Comparison of ENCODE assay signal across 16 mouse cellular contexts in the genomic region with DNA sequence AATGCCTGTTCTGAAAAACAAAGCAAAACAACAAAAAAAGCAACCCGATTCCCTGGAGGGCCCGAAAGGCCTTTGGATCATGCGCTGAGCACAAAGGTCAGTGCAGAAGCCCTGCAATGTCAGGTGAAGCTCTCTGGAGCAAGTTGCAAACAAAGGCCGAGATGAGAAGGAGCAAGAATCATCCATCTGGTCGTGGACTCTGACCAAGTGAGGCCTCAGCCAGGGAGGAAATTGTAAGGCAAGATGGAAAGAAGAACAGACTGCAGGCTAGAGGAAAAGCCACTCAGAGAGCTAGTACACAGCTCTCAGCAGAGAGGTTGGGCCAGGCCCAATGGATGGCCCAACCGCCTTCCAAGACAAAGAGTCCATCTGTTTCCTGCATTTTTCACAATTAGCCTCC. TPM values are rescaled to one million over a fixed set of nuclear protein-coding genes. Genes with fewer than 3 reads are reported as not detected.
DNase-seq lines count a peak whose midpoint lies in the region; ATAC-seq lines count a peak whose summit lies in the region.
"Had no signal": no experiment of that assay in that cellular context is flagged by ENCODE, and none has a peak within 500 bp of the region (broad histone marks: within the 10 kb centered on the region; RNA-seq: fewer than 3 reads in every experiment).

No protein-coding gene starts in this region.

- no peak overlapping the region for H3K4me2 ChIP-seq in kidney, embryonic 16.5 days (replicated peaks; ENCODE audit: low read depth, low read length)
- H3K4me2 ChIP-seq in intestine, embryonic 16.5 days (ENCODE audit: low read depth, low read length) = no peak overlapping the region
- H3K4me2 ChIP-seq: liver, embryonic 13.5 days; neural tube, embryonic 12.5 days had no signal

- no peak for ATAC-seq in kidney, embryonic 16.5 days (ENCODE audit: low FRiP score, low TSS enrichment)
- ATAC-seq in intestine, embryonic 16.5 days = peak; percentile 63
- ATAC-seq: forebrain, postnatal 0 days; lung, postnatal 0 days; midbrain, embryonic 16.5 days had no signal

- DNase-seq in kidney, adult 11 months = peak; percentile 52
- DNase-seq in gastrocnemius, postnatal 14 days = peak; percentile 48
- peak; percentile 51 for DNase-seq in yolk sac, embryonic 10.5 days (ENCODE audit: low spot score)
- no peak for DNase-seq in testis, postnatal 14 days (ENCODE audit: low spot score)
- DNase-seq in spleen, postnatal 10 days (ENCODE audit: low spot score in 2 of 2) = no peak
- DNase-seq: adrenal gland, postnatal 10 days; cerebellum, adult 9-10 months; forebrain, postnatal 0 days; layer of hippocampus, adult 9-11 months; liver, embryonic 13.5 days; right cerebral cortex, postnatal 25 days had no signal

- H3K27ac ChIP-seq in kidney, embryonic 16.5 days (ENCODE audit: low read length) = no peak overlapping the region
- H3K27ac ChIP-seq in intestine, embryonic 16.5 days (ENCODE audit: low read length) = 0 out of 2 replicates have a peak overlapping the region, but pooled peaks have one; percentile 10
- H3K27ac ChIP-seq: liver, embryonic 13.5 days; neural tube, embryonic 12.5 days had no signal

- peaks cover 16% of the 10 kb centered on the region for H3K4me1 ChIP-seq in kidney, embryonic 16.5 days (ENCODE audit: insufficient read depth, low read length)
- H3K4me1 ChIP-seq in intestine, embryonic 16.5 days (ENCODE audit: control insufficient read depth, insufficient read depth, low read length) = peaks cover 4% of the 10 kb centered on the region; the same call in 1 of the 2 replicates

- no peaks in the 10 kb centered on the region for H3K27me3 ChIP-seq in kidney, embryonic 16.5 days (ENCODE audit: insufficient read depth, low read length)
- no peaks in the 10 kb centered on the region for H3K27me3 ChIP-seq in intestine, embryonic 16.5 days (replicated peaks; ENCODE audit: control insufficient read depth, insufficient read depth, low read length)
- H3K27me3 ChIP-seq: liver, embryonic 13.5 days; neural tube, embryonic 12.5 days had no signal

- H3K4me3 ChIP-seq in kidney, embryonic 16.5 days (ENCODE audit: low read length) = no peak overlapping the region
- no peak overlapping the region for H3K4me3 ChIP-seq in intestine, embryonic 16.5 days (ENCODE audit: low read length)
- H3K4me3 ChIP-seq: liver, embryonic 13.5 days; neural tube, embryonic 12.5 days had no signal

- no peaks in the 10 kb centered on the region for H3K36me3 ChIP-seq in kidney, embryonic 16.5 days (ENCODE audit: insufficient read depth, low read length)
- no peaks in the 10 kb centered on the region for H3K36me3 ChIP-seq in intestine, embryonic 16.5 days (ENCODE audit: control insufficient read depth, insufficient read depth, low read length)
- H3K36me3 ChIP-seq: liver, embryonic 13.5 days; neural tube, embryonic 12.5 days had no signal

- intact Hi-C loops in gastrocnemius, postnatal 14 days (cut with DNase I; ENCODE audit: low total_unique reads) = no loop called here

- WGBS in kidney, embryonic 16.5 days = 78% methylated on average over 6 of the region's 6 CpGs
- WGBS in intestine, embryonic 16.5 days = 69% methylated on average over 6 of the region's 6 CpGs

- no peaks in the 10 kb centered on the region for H3K9me3 ChIP-seq in kidney, embryonic 16.5 days (ENCODE audit: low read length)
- no peaks in the 10 kb centered on the region for H3K9me3 ChIP-seq in intestine, embryonic 16.5 days (ENCODE audit: control insufficient read depth, low read length)
- H3K9me3 ChIP-seq: liver, embryonic 13.5 days; neural tube, embryonic 12.5 days had no signal

- H3K9ac ChIP-seq in kidney, embryonic 16.5 days (replicated peaks; ENCODE audit: low read length) = no peak overlapping the region
- H3K9ac ChIP-seq in intestine, embryonic 16.5 days (ENCODE audit: low read depth, low read length) = no peak overlapping the region
- H3K9ac ChIP-seq: forebrain, postnatal 0 days; liver, embryonic 13.5 days; neural tube, embryonic 12.5 days had no signal

RNA-seq across cellular contexts. Expression of a gene that starts 32.1 kb away (rescaled TPM):
- polyA plus RNA-seq in kidney, embryonic 16.5 days (2015; fragmentation: Nextera tagmentation; extraction: Ambion mirVana) = 32.1 and 33.2 TPM in 2 replicates
- total RNA-seq in gastrocnemius, postnatal 14 days (2021) = 1 to 10 TPM; 3.7 to 4.0 TPM
- 19.4 and 20.0 TPM in 2 replicates for polyA plus RNA-seq in intestine, embryonic 16.5 days (2015; fragmentation: Nextera tagmentation; extraction: Ambion mirVana)

RNA-seq across cellular contexts. Expression of a gene that starts 32.9 kb away (rescaled TPM):
- polyA plus RNA-seq in kidney, embryonic 16.5 days (2015; fragmentation: Nextera tagmentation; extraction: Ambion mirVana) = 19.2 and 20.7 TPM in 2 replicates
- 1 to 10 TPM; 7.1 to 8.3 TPM for total RNA-seq in gastrocnemius, postnatal 14 days (2021)
- 16.1 and 18.4 TPM in 2 replicates for polyA plus RNA-seq in intestine, embryonic 16.5 days (2015; fragmentation: Nextera tagmentation; extraction: Ambion mirVana)

Comparison
In these comparisons a context has a peak if more than half of its experiments do, and no peak if none do; other contexts are left out.
1. DNase-seq: peak in kidney, adult 11 months (single experiment), gastrocnemius, postnatal 14 days (single experiment) and yolk sac, embryonic 10.5 days (single experiment); none in testis, postnatal 14 days (single experiment) and spleen, postnatal 10 days (0 of 2).